Mouse (Mus musculus) kidney, postnatal 14 days (tissue): Measurements from ENCODE around the gene Col4a1.

Experiments used
- DNase-seq: peaks from one replicate; pipeline ENCODE4 v3.0.0; 2022; ENCODE audit warnings: mixed read lengths

Gene Col4a1

DNA sequence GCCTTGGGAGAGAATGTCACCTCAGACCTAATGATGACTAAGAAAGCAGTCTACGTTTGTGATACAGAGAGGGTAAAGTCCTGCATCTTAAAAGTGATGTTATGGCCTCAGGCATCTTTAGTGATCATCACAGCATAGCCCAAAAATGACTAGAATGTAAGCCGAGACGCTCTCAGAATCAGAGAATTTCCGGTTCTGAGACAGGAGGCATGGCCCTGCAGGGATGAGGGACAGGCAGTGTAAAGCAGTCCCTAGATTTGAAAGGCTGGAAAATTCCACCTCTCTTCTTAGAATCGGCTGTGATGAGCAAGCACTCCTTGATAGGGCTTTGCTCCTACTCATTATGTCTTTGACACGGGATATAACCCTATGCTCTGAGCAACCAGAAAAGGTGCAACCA is 48.8 kb downstream of the Col4a1 start:
- peak; percentile 46 for DNase-seq

DNA sequence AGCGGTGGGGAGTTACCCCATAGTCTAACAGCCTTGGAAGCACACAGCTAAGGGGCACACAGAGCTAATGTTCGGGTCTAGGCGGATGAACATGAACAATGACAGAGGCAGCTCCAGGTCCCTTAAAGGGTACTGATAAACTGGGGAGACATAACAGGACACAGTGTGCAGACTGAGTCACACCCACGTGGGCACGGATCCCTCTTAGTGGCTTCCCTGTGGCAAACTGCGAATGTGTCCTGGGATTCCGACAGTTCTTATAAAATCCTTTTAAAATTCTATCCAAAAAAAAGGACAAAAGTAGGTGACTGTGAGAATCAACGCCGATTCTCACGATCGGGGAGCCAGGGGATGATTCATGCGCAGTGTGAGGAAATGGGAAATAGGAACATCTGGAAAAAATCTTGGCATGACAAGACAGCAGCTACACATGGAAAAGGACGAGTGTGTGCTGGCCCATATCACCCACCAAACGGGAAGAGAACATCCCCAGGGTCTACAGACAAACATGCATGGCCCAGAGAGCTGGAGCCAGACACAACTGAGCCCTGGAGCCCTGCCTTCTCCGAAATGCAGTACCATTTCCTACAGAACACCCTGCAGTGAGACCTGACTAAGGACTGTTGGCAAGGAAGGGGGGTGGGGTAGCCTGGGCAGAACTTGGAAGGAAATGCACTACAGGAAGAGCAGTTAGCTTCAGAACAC is 50.4 kb downstream of the Col4a1 start:
- DNase-seq, result peak; percentile 69

- peak; percentile 69 for DNase-seq
These were observed 52.6 kb downstream of the Col4a1 start for GRCm38 (mm10) chr8:11259832-11260615.

DNA sequence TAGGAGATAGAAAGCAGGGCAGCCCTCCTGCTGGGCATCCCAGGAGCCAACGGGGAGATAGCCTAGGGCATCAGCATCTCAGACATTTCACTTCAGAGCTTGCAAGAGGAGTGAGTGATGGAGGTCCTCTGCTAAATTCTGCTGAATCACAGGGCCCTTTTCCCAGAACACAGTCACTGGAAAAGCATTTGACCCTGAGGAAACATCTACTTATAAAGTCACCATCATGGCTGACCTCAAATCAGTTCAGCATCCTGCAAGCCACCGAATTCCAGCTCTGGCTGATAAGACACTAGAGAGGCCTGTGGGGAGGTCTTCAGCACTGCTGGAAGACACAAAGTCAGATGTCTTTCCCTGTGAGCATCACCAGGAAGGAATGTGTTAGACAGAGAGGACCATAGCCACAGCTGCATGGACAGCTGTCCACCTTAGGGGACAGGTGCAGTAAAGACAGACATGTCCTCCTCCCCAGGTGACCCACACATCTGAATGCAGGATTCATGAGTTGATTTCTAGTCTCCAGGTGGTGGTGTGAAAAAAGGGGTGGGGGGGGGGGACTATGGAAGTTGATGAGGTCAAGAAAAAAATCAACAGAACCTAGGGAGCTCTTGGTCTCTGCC is 54.0 kb downstream of the Col4a1 start:
- DNase-seq, result peak; percentile 60

DNA sequence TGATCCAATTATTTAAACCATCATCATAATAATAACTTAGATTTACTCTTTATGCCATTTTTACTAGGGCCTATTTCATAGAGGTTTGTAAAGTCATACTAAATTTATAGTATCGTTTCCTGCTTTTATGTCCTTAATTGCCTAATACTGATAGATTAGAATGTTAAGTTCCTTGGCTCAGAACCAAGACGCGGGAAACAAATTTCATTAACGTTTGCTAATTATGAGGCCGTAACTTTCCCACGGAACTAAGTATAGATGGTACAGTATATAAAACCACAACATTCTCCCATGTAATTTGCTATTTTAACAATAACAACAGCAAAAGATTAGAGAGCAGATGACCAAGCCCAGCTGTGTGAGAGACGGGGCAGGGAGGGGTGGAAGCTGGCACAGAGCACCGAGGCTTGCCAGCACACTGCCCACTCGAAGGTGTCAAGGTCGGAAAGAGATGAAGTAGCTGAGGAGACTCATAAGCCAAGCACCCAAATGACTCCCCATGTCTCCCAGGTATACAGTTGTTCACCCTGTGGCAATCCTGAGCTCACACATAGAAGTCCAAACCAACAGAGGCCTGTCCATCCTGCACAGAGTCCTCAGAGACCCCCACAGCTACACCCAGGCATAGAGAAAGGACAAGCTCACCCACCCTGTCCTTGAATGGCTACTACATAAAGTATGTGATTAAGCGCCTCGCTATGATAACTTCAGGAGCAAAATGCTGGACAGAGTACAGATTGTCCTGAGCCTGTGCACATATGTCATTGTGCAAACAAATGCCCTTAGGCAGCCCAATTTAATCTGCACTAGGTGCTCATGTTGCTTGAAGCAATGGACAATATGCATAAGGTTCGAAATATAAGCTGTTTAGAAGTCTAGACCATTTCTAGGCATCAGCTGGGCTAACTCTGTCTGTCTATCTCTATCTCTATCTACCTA is 55.3 kb downstream of the Col4a1 start:
- DNase-seq, result peak; percentile 55

- DNase-seq, result no peak
These were observed 56.2 kb downstream of the Col4a1 start for GRCm38 (mm10) chr8:11256405-11256804.

GRCm38 (mm10) chr8:11255680-11256079 is 56.9 kb downstream of the Col4a1 start:
- peak; percentile 31 for DNase-seq

GRCm38 (mm10) chr8:11254914-11255530 is 57.6 kb downstream of the Col4a1 start:
- no peak for DNase-seq

- no peak for DNase-seq
These were observed 58.1 kb downstream of the Col4a1 start for GRCm38 (mm10) chr8:11254510-11254909.

DNA sequence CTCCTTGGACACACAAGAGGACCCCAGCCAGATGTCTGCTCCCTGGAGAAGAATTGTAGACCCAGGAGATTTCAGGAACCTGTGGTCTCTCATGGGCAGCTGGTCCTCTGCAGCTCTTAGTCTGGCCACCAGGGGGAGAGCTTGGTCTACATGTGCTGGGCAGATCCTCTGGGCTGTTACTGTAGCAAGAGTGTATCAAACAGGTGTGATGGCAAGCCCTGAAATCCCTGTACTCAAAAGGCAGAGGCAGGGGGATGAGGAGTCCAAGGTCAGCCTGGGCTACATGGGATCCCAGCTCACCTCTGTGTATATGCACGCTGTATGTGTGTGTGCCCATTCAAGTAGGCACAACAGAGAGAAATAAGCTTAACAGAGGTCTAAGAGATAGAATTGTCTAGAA is 59.1 kb downstream of the Col4a1 start:
- DNase-seq, result peak; percentile 90

- DNase-seq, result no peak
These were observed 59.6 kb downstream of the Col4a1 start for GRCm38 (mm10) chr8:11253041-11253440.

DNA sequence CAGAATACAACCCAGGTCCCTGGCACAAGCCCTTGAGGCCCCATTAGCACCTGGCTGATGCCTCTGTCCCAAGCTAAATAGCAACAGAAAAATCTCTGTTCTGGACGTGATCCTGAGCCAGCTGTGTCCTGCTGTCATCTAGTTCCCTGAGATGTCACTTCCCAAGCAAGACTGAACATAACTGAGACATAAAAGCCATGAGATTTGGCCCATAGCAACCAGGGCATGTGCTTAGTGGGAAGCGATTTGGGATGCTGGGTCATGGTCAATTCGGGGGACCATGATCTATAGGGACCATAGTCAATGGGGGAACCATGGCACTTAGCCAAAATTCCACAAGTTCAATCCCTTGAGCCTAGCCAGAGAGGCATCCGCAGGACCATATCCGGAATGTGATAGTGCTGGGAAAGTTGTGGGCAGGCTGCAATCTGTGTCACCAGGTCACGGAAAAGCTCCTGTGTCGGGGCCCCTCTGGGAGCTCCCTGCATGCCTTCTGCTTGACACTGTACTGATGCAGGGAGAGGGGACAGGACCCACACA is 60.3 kb downstream of the Col4a1 start:
- peak; percentile 72 for DNase-seq

- DNase-seq, result peak; percentile 44
These were observed 62.5 kb downstream of the Col4a1 start for GRCm38 (mm10) chr8:11250149-11250548.

DNA sequence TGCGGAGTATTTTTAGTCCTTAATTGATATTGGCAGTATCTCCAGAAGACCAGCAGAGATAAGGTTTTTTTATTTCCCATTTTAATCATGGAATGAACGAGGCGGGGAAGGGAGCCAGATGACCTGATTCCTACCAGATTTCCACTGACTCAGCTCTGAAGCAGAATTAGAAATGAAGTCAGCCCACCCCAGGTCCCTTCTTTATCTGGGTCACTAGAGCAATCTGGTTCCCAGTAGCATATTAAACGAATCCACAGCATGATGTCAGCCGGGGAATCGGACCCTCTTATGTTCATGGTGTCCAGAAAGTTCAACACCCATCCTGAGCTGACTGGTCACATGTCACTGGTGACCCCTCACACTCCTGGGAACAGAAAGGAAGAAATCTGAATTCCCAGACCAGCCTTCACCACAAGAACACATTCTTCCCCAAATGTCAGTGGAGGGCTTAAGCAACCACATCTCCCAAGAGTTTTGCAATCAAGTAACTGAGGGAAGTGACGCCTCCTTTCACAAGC is 63.0 kb downstream of the Col4a1 start:
- peak; percentile 78 for DNase-seq

DNA sequence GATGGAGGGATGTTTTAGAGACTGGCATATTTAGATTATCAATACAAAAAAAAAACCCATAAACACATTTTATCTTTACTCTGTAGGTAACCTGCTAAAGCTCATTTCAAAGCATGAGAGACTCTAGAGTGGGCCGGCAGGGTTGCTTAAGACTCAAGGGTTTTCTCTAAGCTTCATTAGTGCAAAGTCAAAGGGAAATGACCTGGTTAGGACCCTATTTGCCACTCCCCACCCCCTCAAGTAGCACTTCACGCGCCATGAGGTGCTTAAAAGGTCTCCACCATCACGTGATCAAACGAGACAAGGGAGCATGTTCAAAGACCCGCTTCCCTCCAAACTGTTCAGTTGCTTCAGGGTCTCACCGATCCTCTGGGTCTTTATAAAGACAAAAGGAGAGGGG is 63.9 kb downstream of the Col4a1 start:
- no peak for DNase-seq

DNA sequence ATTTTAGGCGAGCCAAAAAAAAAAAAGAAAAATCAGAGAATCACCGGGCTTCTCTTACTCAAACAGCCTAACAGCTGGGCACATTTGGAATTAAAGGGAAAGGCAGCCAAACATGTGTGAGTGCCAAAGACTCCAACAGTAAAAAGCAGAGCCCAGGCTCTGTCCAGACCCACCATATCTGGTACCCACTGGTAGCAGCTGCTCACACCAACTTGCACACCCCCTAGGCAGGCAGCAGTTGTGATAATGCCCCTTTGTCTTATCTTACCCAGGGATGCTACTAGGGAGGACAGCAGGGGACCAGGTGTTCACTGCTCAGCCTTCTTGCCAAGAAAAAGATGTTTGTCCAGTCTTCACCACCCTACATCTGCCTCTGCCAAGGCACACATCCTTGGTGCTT is 71.1 kb downstream of the Col4a1 start:
- DNase-seq, result no peak

DNA sequence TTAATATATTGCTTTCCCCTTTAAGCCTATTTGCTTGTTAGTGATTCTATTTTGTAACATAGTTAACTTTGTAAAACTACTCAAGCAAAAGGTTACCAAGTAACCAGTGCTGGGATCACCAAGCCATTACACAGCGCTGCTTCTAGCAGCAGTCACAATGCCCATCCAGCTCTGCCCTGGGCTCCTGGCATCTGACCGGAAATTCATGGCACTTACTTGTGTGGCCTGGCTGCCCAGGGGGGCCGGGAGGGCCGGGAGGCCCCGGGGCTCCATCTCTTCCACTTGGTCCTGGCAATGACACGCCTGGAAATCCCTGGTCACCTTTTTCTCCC is 77.8 kb downstream of the Col4a1 start:
- peak; percentile 69 for DNase-seq

- peak; percentile 76 for DNase-seq
These were observed 78.3 kb downstream of the Col4a1 start for GRCm38 (mm10) chr8:11234151-11234878.

- DNase-seq, result peak; percentile 69
These were observed 79.6 kb downstream of the Col4a1 start for GRCm38 (mm10) chr8:11233009-11233408.

- DNase-seq, result no peak
These were observed 82.3 kb downstream of the Col4a1 start for GRCm38 (mm10) chr8:11230277-11230676.

- DNase-seq, result no peak
These were observed 85.2 kb downstream of the Col4a1 start for GRCm38 (mm10) chr8:11227421-11227820.
